Mouse (Mus musculus) Patski (cell line): ENCODE data around the gene Slc9a7. TPM values are rescaled to one million over a fixed set of nuclear protein-coding genes. Genes with fewer than 3 reads are reported as not detected.
A peak's percentile ranks its signal among the peaks of the same experiment; 100 is the strongest.

Experiments used
- ATAC-seq: fragments of 100-300 bp; one replicate; pipeline ENCODE4 v1.8.0; 2021
- CTCF ChIA-PET: fragments of 350-600 bp; sonication (Branson Sonifier 250); formaldehyde crosslinking; loops from one replicate; lab custom pipeline; 2022; ENCODE audit warnings: inconsistent platforms; lab: Charles Lee
- POLR2A ChIA-PET: fragments of 350-600 bp; sonication (Branson Sonifier 250); formaldehyde crosslinking; loops from one replicate; lab custom pipeline; 2022; ENCODE audit warnings: antibody characterized with exemption, inconsistent platforms; lab: Charles Lee
- DNase-seq: peaks from one replicate; pipeline ENCODE4 v3.0.0-alpha.2; 2011; ENCODE audit warnings: low read depth, low spot score
- H3K27me3 ChIP-seq: fragments of 371-371 bp; one replicate; pipeline ENCODE4 v1.5.1; 2021
- CTCF ChIP-seq: fragments of 100-300 bp; IDR thresholded peaks from one replicate; pipeline ENCODE4 v1.5.1; 2021
- in situ Hi-C: fragments of 300-500 bp; cut with MboI; formaldehyde crosslinking; loops from 3 replicates; pipeline ENCODE4 v1.11.1; 2018; ENCODE audit warnings: low pct_unique_long_range_greater_than_20kb, mixed read lengths
- polyA plus RNA-seq: library from polyadenylated mRNA; unstranded; gene quantifications from one replicate; pipeline ENCODE4 v1.2.3, GENCODE M21; 2021

Slc9a7 gene
- 0.19 TPM for polyA plus RNA-seq

- ATAC-seq (peak; percentile 31), DNase-seq (no peak)
- no peak for TF ChIP-seq CTCF
- ChIA-PET POLR2A (no interaction called here), CTCF (no interaction called here)
- in situ Hi-C loops, result no loop called here
- peaks cover 58% of the 10 kb centered on the region for H3K27me3 ChIP-seq
Measured at GRCm38 (mm10) chrX:20291282-20292039, at the start of gene Slc9a7. TSS of gene Slc9a7 (minus strand) at chrX:20291807.

GRCm38 (mm10) chrX:20335722-20336121 lies 44.1 kb upstream of the Slc9a7 start:
- in situ Hi-C loops, result loop anchor here (25.0 kb wide), 1 partner anchor 323 kb away; no protein-coding TSS in a partner anchor
- ATAC-seq (no peak), DNase-seq (no peak)
- H3K27me3 ChIP-seq, result peaks cover 16% of the 10 kb centered on the region
- TF ChIP-seq CTCF, result peak; percentile 76
- ChIA-PET POLR2A (interaction anchor here (0.7 kb wide), 1 partner anchor 1660 kb away, joined by 9 read pairs; no protein-coding TSS in a partner anchor), CTCF (interaction anchor here (1.0 to 1.8 kb wide), 2 partner anchors 9 to 170 kb away, joined by 3 to 5 read pairs; no protein-coding TSS in a partner anchor)

- no peak for ATAC-seq
- in situ Hi-C loops, result loop anchor here (25.0 kb wide), 1 partner anchor 320 kb away; no protein-coding TSS in a partner anchor
- ChIA-PET CTCF (interaction anchor here (1.5 kb wide), 1 partner anchor 27 kb away, joined by 4 read pairs; no protein-coding TSS in a partner anchor), POLR2A (no interaction called here)
- H3K27me3 ChIP-seq, result peaks cover 6% of the 10 kb centered on the region
- TF ChIP-seq CTCF, result no peak
- DNase-seq, result no peak
Measured at GRCm38 (mm10) chrX:20332756-20333155, 41.1 kb upstream of the Slc9a7 start.

- in situ Hi-C loops, result no loop called here
- ChIA-PET POLR2A (no interaction called here), CTCF (no interaction called here)
- TF ChIP-seq CTCF, result no peak
- no peak for ATAC-seq
- H3K27me3 ChIP-seq, result peaks cover 24% of the 10 kb centered on the region
- DNase-seq, result no peak
Measured at GRCm38 (mm10) chrX:20307215-20307614, 15.6 kb upstream of the Slc9a7 start.

GRCm38 (mm10) chrX:20305941-20306340 lies 14.3 kb upstream of the Slc9a7 start:
- no peak for ATAC-seq
- no peak for DNase-seq
- H3K27me3 ChIP-seq, result peaks cover 24% of the 10 kb centered on the region
- in situ Hi-C loops, result no loop called here
- ChIA-PET POLR2A (no interaction called here), CTCF (interaction anchor here (1.1 kb wide), 1 partner anchor 11 kb away, joined by 3 read pairs; no protein-coding TSS in a partner anchor)
- TF ChIP-seq CTCF, result no peak

GRCm38 (mm10) chrX:20303280-20303679 lies 11.7 kb upstream of the Slc9a7 start:
- H3K27me3 ChIP-seq, result peaks cover 22% of the 10 kb centered on the region
- POLR2A ChIA-PET, result no interaction called here
- TF ChIP-seq CTCF, result no peak
- CTCF ChIA-PET, result no interaction called here
- in situ Hi-C loops, result no loop called here
- no peak for DNase-seq
- peak; percentile 17 for ATAC-seq

- H3K27me3 ChIP-seq, result peaks cover 60% of the 10 kb centered on the region
- no peak for DNase-seq
- no peak for TF ChIP-seq CTCF
- ATAC-seq, result no peak
- POLR2A ChIA-PET, result no interaction called here
- in situ Hi-C loops, result no loop called here
- CTCF ChIA-PET, result no interaction called here
Measured at GRCm38 (mm10) chrX:20292040-20292417, 422 bp upstream of the Slc9a7 start.

- ChIA-PET CTCF (no interaction called here), POLR2A (no interaction called here)
- peaks cover 58% of the 10 kb centered on the region for H3K27me3 ChIP-seq
- no peak for TF ChIP-seq CTCF
- DNase-seq (no peak), ATAC-seq (no peak)
- in situ Hi-C loops, result no loop called here
Measured at GRCm38 (mm10) chrX:20290715-20291114, 892 bp downstream of the Slc9a7 start.

GRCm38 (mm10) chrX:20288674-20289073 lies 2.9 kb downstream of the Slc9a7 start:
- peaks cover 52% of the 10 kb centered on the region for H3K27me3 ChIP-seq
- ChIA-PET POLR2A (no interaction called here), CTCF (no interaction called here)
- ATAC-seq, result no peak
- in situ Hi-C loops, result no loop called here
- no peak for TF ChIP-seq CTCF
- DNase-seq, result no peak

- DNase-seq, result no peak
- ATAC-seq, result no peak
- ChIA-PET POLR2A (no interaction called here), CTCF (no interaction called here)
- H3K27me3 ChIP-seq, result peaks cover 44% of the 10 kb centered on the region
- in situ Hi-C loops, result no loop called here
- no peak for TF ChIP-seq CTCF
Measured at GRCm38 (mm10) chrX:20286254-20286653, 5.4 kb downstream of the Slc9a7 start.

GRCm38 (mm10) chrX:20279424-20279823 lies 12.2 kb downstream of the Slc9a7 start:
- ChIA-PET CTCF (no interaction called here), POLR2A (interaction anchor here (0.6 kb wide), 1 partner anchor 108 kb away, joined by 4 read pairs; no protein-coding TSS in a partner anchor)
- ATAC-seq, result no peak
- in situ Hi-C loops, result no loop called here
- H3K27me3 ChIP-seq, result peaks cover 21% of the 10 kb centered on the region
- no peak for TF ChIP-seq CTCF
- DNase-seq, result no peak
